Mouse (Mus musculus): ENCODE data around the gene Kcnmb2.

Kcnmb2 gene

DNA sequence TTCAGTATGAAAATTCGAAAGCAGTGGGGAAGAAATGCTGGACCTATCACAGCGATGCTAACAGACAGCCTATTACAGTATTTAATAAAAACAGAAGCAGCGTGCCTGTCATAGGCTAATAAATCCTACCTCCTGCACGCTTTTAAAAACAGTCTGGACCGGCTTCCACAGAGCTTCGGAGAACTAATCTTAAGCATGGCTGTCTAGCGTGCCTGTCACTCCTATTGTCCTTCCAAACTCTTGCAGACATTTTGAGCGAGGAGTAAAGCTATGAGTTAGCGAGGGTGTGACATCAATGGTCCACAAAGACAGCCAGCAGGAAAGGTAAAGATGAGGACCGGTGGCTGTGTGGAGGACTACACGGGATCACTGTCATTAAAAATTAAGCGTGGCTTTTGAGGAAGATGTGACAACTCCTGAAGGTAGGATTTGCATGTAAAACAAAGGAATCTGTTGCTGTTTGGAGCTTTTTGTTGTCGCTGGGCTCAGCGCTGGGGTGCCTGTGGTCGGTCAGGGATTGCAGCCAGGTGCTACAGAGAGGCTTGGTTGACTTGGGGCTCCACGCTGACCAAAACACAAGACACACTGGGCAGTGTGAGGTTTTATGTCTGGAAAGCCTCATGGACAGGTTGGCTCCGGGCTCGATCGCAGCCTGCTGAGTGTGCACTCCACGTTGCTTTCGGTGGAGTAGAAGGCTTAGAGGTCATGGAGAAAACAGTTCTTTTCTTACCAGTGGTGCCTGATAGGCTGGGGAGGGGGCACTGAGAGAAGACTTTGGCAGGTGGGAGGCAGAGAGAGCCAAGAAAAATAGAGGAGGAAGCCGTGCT lies at the start of gene Kcnmb2:
Kcnmb2 (plus strand) TSS at position 4 of the 827 bp plus-strand sequence.
- DNase-seq (ENCODE audit: low spot score in 2 of 2), result peak; percentile 16 to 28

DNA sequence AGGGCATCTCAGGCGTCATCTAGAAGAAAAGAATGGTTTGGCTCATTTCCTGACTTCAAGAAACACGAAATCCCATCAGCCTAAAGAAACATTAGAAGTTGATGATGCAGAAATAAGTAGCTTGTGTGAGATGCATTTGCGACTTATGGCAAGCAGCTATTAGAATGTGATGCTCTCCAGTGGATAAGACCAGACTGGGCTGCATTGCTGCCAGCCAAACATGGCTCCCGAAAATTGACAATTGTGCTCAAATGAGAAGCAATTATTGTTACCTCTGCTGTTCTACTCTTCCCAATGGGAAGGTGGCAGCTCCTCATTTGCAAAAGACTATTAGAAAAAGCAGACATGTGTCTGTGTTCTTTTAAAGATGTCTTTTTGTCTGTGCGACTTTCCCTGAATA lies 38.8 kb upstream of the Kcnmb2 start:
- no peak for DNase-seq (ENCODE audit: low spot score in 2 of 2)

DNA sequence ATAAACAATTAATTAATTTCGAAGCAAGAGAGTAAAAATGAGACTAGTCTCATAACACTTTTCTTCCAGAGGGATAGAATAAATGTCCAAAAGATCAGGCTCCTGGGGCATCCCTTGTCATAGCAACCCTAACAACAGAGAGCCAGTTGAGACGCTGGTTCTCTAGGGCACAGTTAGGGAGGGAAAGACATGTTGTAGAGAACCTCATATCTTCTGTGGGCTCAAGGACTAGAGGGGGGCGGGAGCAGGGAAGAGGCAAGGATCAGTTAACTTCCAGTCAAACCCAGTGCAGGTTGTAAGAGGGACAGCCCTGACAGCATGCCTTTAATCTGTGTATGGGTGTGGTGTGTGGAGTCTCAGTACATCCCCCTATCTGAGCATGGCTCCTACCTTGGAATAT lies 38.2 kb upstream of the Kcnmb2 start:
- DNase-seq (ENCODE audit: low spot score in 2 of 2), result no peak

DNA sequence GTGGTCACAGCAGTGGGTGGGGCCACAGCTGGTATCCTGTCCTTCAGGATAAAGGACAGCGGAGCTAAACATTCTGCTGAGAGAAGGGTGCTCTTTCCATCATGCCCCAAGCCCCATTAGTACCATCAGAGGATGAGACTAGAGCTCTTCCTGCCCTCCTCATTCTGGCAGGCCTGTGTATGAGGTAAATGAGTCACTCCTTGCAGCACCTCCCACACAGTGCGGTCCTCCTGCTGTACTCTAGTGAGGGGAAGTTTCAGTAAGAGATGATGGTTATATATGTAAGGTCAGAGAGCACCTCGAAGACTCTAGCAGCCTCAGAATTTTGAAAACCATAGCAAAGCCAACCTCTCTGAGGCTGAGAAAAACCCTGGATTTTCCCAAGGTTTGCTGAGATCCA lies 30.8 kb upstream of the Kcnmb2 start:
- peak; percentile 44 to 49 for DNase-seq (ENCODE audit: low spot score in 2 of 2)

DNA sequence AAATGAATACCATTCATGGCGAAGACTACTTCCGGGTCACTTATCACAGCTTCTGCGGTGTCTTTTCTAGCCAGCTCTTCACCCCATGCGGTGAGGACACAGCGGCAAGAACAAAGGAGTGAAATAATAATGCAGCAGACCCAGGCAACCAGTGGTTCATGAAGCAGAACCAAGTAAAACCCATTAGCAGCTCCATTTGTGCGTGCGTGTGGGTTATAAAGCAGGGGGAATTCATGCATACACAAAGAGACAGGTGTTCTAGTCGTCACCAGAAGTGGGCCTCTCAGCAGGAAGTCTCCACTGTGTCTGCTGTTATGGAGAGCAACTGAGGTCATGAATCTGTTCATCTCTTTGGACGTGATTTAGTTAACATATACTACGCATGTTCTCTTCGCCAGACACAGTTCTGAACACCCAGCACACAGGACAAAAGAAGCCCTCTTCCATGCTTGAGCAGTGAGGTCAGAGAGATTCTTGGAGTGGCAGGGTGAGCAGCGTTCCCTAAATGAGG lies 19.6 kb upstream of the Kcnmb2 start:
- no peak for DNase-seq (ENCODE audit: low spot score in 2 of 2)

DNA sequence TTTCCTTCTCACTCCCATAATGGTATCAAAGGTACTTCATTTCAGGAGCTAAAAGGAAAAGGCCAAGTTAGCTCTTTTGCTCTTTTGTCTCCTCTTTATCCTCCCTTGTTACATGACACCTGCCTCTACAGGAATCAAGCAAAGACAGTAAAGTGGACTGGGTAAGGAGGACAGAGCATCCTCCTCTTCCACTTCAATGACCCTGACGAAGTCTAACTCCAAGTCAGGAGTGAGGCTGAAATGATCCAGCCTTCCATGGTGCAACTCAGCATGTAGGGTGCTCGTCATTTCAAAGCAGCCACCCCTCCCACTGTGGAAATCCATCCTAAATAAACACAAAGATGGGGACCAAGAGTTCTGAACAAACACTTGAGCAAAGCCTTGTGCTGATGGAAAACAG lies 9.7 kb upstream of the Kcnmb2 start:
- DNase-seq (ENCODE audit: low spot score in 2 of 2), result no peak

DNA sequence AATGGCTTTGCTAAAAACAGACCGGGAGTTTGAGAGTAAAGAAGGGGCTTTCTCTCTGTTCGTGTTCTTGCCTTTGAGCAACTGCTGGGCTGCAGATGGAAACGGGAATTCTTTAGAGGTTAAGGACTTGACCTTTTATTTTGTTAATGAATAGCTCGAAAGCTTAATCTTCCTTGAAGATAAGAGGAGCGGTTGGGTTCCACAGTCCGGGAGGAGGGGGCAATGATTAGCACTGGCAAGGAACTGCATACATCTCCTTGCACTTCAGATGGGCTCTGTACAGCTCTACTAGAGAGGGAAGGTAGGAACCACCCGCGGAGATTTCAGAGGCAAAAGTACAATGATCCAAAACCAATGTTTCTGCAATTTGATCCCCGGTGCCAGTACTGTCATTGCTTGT lies 1.2 kb downstream of the Kcnmb2 start:
- DNase-seq (ENCODE audit: low spot score in 2 of 2), result peak in 1 of 2 experiments; percentile 5

DNA sequence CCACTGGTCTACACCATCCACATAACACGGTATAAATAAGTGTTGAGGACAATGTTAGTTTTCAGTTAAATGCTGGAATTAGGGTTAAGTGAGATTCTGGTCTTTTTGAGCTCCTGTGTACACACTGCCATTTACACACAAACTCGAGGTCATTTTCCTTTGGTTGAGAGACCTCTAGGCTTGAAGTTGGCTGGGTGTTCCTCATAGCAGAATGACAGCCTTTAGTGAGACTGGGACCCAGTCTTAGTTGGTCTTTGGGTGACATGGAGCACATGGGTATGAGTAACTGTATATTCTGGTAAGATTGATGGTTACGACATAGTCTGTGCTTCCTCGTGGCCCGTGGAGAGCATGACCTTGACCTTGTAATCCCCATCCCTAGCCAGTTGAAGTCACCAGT lies 1.8 kb downstream of the Kcnmb2 start:
- DNase-seq (ENCODE audit: low spot score in 2 of 2), result no peak

DNA sequence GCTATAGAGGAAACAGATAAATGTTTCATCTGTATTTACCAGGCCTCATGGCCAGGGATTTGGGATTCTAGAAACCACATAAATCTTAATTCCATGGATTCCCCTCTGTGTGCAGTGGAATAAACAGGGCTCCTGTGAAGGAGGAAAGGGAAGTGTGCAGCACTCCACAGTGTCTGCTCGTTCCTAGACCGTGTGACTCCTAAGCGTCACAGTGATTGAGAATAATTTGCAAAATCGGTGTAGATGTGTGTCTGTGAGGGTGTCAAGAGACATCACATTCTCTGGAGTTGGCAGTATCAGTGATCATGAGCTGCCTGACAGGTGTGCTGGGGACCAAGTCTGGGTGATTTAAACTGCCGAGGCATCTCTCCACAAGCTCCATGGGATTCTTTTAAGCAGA lies 8.9 kb downstream of the Kcnmb2 start:
- DNase-seq (ENCODE audit: low spot score in 2 of 2), result no peak

DNA sequence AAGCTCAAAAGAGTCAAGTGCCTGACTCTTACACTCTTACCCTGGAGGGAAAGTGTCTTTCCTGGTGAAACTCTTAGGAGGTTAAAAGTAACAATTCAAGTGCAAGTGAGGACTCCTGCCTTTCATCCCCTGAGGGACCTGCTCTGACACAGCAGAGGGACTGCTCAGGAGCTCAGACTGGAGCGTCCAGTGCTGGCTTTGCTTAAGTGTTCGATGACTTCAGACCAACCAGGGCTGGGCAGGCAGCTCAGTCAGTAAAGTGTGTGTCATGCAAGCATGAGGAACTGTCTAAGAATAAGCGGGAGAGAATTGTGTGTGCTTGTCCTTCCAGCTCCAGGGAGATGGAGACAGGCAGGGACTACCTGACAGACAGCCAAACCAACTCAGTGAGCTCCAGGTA lies 9.4 kb downstream of the Kcnmb2 start:
- DNase-seq (ENCODE audit: low spot score in 2 of 2), result no peak

DNA sequence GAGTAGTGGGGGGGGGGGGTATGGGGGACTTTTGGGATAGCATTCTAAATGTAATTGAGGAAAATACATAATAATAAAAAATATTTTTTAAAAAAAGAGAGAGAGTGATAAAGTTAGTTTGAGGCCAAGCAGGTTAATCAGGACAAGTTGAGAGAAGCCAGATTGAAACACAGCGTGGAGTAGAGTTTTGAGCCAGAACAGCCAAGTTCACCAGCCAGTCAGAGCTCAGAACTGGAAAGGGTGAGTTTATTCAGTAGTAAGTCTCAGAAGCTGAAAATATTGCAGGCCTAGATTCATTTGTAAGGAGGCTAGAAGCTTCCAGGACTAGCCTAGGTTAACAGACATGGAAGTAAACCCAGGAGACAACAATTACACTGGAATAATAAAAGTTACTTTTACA lies 26.2 kb downstream of the Kcnmb2 start:
- no peak for DNase-seq (ENCODE audit: low spot score in 2 of 2)

DNA sequence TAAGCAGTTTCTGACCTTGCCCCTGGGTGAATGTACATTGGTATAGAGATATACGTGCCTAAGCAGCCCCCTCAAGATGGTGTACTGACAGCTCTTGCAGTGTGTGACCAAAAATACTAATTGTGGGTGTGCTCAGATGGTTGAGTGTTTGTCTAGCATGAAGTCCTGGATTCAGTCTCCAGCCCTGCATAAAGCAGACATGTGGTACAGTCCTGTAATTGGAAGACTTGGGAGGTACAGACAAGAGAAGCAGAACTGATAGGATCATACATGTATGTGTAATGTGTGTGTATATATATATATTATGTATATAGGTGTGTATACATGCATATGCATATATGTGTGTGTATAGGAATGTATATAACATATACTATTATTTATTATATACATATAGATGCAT lies 32.4 kb downstream of the Kcnmb2 start:
- no peak for DNase-seq (ENCODE audit: low spot score in 2 of 2)

DNA sequence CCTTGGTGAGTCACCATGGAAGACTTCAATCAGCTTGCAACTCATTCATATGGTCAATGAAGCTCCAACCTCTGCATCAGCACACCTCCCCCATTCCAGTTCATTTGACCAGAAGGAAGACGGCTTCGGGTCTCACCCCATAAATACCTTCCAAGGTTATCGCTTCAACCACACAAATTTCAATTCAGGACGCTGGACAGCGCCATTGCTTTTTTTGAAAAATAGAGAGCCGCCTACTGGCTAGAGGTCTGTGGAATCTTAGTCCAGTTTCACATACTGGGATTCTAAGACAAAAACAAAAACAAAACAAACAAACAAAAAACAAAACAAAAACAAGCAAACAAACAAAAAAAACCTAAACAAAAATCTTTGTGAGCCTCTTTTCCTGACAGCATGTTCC lies 39.2 kb downstream of the Kcnmb2 start:
- DNase-seq (ENCODE audit: low spot score in 2 of 2), result no peak

DNA sequence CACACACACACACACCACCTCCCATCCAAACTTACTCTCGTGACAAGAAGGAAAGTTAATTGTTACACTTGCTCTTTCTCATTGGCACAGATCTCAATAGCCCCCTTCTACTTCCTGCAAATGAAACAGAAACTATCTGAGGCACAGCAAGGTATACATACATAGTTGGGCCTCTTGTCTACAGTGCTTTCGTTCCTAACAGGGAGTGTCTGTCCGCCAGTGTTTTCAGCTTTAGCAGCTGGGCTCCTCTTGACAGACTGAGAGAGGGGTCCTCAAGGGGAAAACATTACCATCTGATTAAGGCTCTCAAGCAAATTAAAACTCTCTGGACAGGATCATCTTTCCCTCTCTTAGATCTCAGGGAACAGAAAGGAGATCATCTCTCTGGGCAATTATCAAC lies 51.9 kb downstream of the Kcnmb2 start:
- no peak for DNase-seq (ENCODE audit: low spot score in 2 of 2)

DNA sequence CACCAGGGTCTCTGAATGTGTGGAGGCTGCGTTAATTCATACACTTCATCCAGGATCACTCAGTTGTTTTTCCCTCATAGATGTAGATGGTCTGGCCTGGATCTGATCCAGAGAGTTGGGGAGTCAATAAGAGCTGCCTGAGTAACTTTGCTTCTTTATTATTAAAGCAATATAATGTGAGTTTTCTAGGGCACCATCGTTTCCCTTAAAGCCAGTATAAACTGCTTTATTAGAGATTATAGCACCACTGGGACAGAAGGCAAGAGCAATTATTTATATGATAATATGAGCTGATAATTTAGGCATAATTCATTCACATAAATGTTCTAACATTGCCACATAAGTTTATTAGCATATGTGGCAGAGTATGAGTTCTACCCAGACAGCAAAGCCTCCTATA lies 52.7 kb downstream of the Kcnmb2 start:
- no peak for DNase-seq (ENCODE audit: low spot score in 2 of 2)

DNA sequence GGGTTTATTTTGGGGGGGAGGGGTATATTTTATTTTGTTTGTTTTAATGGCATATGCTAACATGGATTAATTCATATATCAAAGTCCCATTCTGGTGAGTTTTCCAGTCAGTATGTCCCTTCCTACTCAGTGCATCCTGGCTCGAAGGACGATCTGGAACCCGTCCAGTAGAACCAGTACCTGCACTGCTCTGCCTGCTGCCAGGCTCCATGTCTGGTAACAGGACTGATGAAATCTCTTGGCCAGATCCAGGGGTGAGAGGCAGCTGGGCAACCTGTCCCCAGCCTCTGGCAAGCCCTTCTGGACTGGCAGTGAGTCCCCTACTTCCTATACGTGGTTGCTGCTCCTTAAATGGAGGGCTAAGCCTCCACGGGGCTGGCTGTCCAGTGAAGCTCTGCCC lies 57.5 kb downstream of the Kcnmb2 start:
- DNase-seq (ENCODE audit: low spot score in 2 of 2), result no peak

DNA sequence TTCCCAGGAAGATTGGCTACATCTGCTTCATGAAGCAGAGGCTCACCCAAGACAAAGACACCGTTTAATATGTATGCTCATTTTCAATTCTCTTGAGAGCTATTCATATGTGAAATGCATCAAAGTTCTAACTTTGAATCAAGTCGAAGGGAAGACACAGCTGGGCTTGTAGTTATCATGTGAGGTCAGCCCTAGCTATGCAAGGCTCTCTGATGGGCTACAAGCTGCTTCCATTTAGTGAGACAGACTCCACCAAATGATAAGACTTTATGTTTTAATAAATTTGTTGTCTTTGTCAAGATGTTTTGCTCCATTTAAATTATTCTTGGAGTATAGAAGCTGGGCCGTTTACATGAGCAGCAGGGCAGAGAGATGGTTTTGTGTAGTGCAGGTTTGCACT lies 58.9 kb downstream of the Kcnmb2 start:
- no peak for DNase-seq (ENCODE audit: low spot score in 2 of 2)

DNA sequence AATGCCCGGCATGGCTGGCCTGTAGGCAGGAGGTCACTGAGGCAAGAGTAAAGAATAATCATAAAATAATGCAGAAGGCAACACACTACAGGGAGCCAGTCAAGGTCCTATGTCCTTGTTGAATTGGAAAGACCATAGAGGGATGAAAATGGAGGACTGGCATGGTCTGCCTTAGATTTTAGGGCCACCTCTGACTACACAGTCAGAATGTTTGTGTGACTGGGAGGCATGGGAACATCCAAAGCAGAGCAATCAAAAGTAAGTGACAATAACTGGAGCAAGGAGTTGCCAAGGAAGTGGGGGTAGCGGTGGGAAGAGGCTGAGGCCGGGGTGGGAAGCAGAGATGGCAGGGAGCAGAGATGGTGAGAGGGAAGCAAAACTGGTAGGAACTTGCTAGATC lies 60.8 kb downstream of the Kcnmb2 start:
- no peak for DNase-seq (ENCODE audit: low spot score in 2 of 2)

DNA sequence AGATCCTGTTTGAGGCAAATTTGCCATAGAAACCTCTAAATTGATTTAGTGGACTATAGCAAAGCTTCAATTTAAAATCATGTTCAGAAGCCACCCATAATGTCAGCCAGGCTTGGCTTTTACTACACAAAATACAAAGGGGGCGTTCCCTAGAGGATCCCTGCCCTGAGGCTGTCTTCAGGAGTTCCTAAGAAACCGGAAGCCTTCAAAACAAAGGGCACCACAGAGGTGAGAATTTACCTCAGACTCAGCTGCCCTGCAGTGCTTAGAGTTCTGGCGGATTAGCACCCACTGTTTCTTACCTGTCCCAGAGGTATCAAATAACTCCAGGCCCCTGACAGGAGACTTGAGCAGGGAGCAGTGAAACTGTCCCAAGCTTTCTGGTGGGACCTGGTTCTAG lies 77.4 kb downstream of the Kcnmb2 start:
- DNase-seq (ENCODE audit: low spot score in 2 of 2), result no peak

DNA sequence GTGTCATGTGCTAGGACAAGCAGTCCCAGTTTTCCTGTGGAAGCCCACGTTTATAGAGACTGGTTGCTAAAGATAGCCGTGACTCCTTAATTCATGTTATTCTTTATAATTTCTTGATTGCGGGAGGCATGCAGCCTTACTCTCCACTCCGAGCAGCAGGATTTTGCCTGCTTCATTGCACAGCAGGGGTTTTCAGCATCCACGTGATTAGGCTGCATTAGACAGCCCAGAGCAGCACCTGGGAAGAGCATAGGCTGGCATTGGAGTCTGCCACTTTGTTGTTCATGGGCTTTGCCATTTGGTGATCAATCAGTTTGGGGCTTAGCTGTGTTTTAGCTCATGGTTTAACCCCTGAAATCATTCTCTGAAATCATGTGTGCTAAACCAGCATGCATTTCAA lies 80.1 kb downstream of the Kcnmb2 start:
- no peak for DNase-seq (ENCODE audit: low spot score in 2 of 2)

DNA sequence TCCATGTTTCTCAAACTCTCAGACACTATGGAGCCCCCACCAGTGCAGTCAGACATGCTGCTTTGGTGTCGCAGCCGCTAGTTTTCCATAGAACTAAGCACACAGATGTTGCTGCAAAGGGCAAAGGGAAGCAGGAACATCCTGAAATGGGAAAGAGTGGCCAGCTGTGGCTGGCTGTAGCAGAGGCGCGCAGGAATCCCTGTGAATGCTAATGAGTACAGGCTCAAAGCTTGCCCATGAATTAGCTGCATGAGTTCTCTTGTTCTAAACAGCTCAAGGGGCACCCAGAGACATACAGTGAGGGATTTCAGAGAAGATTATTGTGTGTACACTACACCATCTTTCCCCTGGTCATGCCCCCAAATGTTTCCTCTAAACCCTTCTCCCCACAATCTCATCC lies 82.8 kb downstream of the Kcnmb2 start:
- DNase-seq (ENCODE audit: low spot score in 2 of 2), result no peak

DNA sequence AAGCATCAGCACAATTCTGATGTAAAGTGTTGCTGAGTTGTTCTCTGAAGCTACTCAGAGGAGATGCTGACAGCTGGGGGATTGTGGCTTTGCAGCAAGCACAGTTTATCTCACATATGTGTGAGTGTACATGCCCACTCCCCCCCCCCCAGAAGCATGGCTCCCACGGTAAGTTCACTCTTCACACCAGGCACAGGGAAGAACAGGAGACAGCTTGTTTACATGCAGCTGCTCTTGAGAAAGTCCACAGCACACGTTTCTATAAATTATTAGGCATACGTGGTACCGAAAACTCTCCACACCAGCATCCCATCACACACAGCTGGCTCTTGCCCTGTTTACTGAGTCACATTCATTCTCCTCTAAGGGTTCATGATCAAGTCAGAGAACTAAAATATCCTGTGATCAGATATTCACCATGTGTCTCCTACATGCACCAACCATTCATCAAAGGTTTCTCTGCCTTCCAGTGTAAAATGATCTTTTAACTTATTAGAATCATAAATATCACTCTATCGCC lies 89.3 kb downstream of the Kcnmb2 start:
- no peak for DNase-seq (ENCODE audit: low spot score in 2 of 2)

DNA sequence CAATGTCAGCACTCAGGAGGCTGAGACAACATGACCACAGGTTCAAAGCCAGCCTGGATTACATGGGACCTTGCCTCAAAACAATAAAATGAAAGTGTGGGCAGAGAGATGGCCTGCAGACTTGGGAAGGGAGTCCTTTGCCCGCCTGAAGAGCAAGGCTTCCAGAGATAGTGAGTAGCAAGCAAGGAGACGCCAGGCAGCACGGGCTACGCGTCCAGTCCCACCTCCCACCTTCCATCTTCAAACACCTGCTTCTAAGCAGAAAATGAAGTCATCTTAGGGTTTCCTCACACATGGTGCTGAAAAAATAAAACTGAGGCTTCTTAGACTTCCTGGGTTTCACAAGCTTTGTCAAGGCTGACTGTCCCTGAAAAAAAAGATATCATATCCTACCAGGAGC lies 109.3 kb downstream of the Kcnmb2 start:
- no peak for DNase-seq (ENCODE audit: low spot score in 2 of 2)

Data from right cerebral cortex, adult 2 months (tissue).